Mouse (Mus musculus): ENCODE measurements around the gene Thsd4. TPM values are rescaled to one million over a fixed set of nuclear protein-coding genes. Genes with fewer than 3 reads are reported as not detected.
A peak's percentile ranks its signal among the peaks of the same experiment; 100 is the strongest.

Thsd4 gene
- total RNA-seq, 1 experiment: 1.6 TPM

DNA sequence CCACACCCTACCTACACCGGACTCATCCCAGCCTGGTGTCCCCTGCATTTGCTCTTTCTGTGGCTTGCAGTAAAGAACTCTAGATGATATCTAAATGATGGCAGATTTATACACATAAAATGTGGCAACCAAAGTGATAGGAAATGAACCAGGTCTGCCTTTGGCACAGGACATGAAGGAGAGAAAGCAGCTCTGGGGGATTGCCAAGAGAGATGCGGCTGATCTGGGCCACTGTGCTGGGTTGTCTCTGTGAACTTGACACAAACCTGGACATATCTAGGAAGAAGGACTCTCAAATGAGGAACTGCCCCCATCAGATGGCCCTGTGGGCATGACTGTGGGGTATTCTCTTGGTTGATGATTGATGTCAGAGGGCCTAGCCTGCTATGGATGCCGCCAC is 85.6 kb downstream of the Thsd4 start:
- Histone ChIP-seq H3K4me1 (ENCODE audit: control insufficient read depth in 2 of 2, insufficient read depth in 2 of 2, low read length in 2 of 2, poor library complexity in 1 of 2) (0 out of 4 replicates have a peak, but pooled peaks cover 0 to 2% of the 10 kb centered on the region in 2 experiments), H3K9me3 (ENCODE audit: control insufficient read depth, insufficient read depth, low read depth, low read length) (no peaks in the 10 kb centered on the region), H3K4me3 (ENCODE audit: insufficient read depth in 1 of 2, low read depth in 1 of 2, low read length in 2 of 2, poor library complexity in 1 of 2, severe bottlenecking in 1 of 2) (no peak overlapping the region), H3K36me3 (ENCODE audit: control insufficient read depth, insufficient read depth, low read length, poor library complexity, severe bottlenecking) (no peaks in the 10 kb centered on the region), H3K9ac (ENCODE audit: insufficient read depth, low read depth, low read length, poor library complexity, severe bottlenecking) (no peak overlapping the region), H3K27ac (ENCODE audit: insufficient read depth, low read depth, low read length, poor library complexity, severe bottlenecking) (no peak overlapping the region)
- in situ Hi-C loops (cut with MboI; ENCODE audit: low sequenced_read_pairs in 2 of 2, unreplicated experiment in 2 of 2): no loop called here
- TF ChIP-seq ZNF384 (IDR thresholded peaks at IDR 0.05; ENCODE audit: low read depth, low read length): no peak
- DNase-seq (ENCODE audit: low read depth, low spot score): no peak

DNA sequence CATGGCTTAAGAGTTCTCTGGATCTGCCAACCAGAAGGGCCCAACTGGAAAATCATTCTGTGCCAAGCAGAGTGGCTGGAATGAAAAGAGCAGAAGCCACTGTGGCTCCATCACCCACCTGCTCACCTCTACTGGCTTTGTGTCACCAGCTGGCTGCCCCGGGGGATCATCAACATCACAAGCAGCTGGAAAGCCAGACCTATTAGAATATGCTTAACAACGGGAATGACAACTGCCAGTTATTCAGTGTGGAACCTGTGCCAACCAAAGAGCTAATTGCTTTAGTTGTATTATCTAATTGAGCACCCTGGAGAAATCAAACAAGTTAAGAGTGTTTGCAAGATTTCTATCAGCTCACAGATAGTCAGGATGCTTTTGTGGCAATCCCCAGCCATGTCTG is 87.8 kb downstream of the Thsd4 start:
- no peaks in the 10 kb centered on the region for H3K9me3 ChIP-seq (ENCODE audit: control insufficient read depth, insufficient read depth, low read depth, low read length)
- no peak overlapping the region for H3K9ac ChIP-seq (ENCODE audit: insufficient read depth, low read depth, low read length, poor library complexity, severe bottlenecking)
- in situ Hi-C loops (cut with MboI; ENCODE audit: low sequenced_read_pairs in 2 of 2, unreplicated experiment in 2 of 2): no loop called here
- H3K27ac ChIP-seq (ENCODE audit: insufficient read depth, low read depth, low read length, poor library complexity, severe bottlenecking): no peak overlapping the region
- H3K4me1 ChIP-seq (ENCODE audit: control insufficient read depth in 2 of 2, insufficient read depth in 2 of 2, low read length in 2 of 2, poor library complexity in 1 of 2): peaks cover 0 to 7% of the 10 kb centered on the region in 2 experiments; a peak in 2 of 4 replicates
- no peaks in the 10 kb centered on the region for H3K36me3 ChIP-seq (ENCODE audit: control insufficient read depth, insufficient read depth, low read length, poor library complexity, severe bottlenecking)
- TF ChIP-seq HCFC1 (IDR thresholded peaks at IDR 0.05; ENCODE audit: borderline replicate concordance, insufficient read depth, low read length) (no peak), MAFK (IDR thresholded peaks at IDR 0.05; ENCODE audit: insufficient read depth, low read depth, low read length) (no peak), ZNF384 (IDR thresholded peaks at IDR 0.05; ENCODE audit: low read depth, low read length) (no peak), ZC3H11A (IDR thresholded peaks at IDR 0.05; ENCODE audit: borderline replicate concordance, low read depth, low read length) (no peak), CHD2 (IDR thresholded peaks at IDR 0.05; ENCODE audit: low read depth, low read length) (no peak)
- H3K4me3 ChIP-seq (ENCODE audit: insufficient read depth in 1 of 2, low read depth in 1 of 2, low read length in 2 of 2, poor library complexity in 1 of 2, severe bottlenecking in 1 of 2): no peak overlapping the region
- peak; percentile 6 for DNase-seq (ENCODE audit: low read depth, low spot score)

DNA sequence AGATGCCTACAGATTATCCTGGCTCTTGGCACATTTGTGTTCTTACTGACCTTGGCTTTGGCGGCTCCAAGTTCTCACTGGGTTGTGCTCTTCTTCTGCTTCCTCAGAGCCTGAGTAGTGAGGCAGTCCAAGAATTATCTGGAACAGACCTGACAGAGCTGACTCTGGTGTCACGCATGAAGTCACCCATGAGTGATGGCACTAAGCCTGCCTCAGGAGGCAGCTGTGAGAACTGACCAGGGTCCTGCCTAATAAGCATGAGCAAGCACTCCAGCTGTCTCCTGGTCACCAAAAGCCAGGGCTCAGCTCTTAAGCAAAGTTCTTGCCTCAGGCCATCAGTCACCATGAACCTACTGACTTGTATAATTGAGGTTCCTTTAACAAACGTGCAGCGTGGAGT is 89.9 kb downstream of the Thsd4 start:
- no peaks in the 10 kb centered on the region for H3K36me3 ChIP-seq (ENCODE audit: control insufficient read depth, insufficient read depth, low read length, poor library complexity, severe bottlenecking)
- TF ChIP-seq CHD2 (IDR thresholded peaks at IDR 0.05; ENCODE audit: low read depth, low read length): no peak
- in situ Hi-C loops (cut with MboI; ENCODE audit: low sequenced_read_pairs in 2 of 2, unreplicated experiment in 2 of 2): no loop called here
- H3K27ac ChIP-seq (ENCODE audit: insufficient read depth, low read depth, low read length, poor library complexity, severe bottlenecking): no peak overlapping the region
- H3K9me3 ChIP-seq (ENCODE audit: control insufficient read depth, insufficient read depth, low read depth, low read length): no peaks in the 10 kb centered on the region
- peaks cover 0 to 7% of the 10 kb centered on the region in 2 experiments; a peak in 2 of 4 replicates for H3K4me1 ChIP-seq (ENCODE audit: control insufficient read depth in 2 of 2, insufficient read depth in 2 of 2, low read length in 2 of 2, poor library complexity in 1 of 2)
- H3K9ac ChIP-seq (ENCODE audit: insufficient read depth, low read depth, low read length, poor library complexity, severe bottlenecking): no peak overlapping the region
- no peak overlapping the region for H3K4me3 ChIP-seq (ENCODE audit: insufficient read depth in 1 of 2, low read depth in 1 of 2, low read length in 2 of 2, poor library complexity in 1 of 2, severe bottlenecking in 1 of 2)
- no peak for DNase-seq (ENCODE audit: low read depth, low spot score)

DNA sequence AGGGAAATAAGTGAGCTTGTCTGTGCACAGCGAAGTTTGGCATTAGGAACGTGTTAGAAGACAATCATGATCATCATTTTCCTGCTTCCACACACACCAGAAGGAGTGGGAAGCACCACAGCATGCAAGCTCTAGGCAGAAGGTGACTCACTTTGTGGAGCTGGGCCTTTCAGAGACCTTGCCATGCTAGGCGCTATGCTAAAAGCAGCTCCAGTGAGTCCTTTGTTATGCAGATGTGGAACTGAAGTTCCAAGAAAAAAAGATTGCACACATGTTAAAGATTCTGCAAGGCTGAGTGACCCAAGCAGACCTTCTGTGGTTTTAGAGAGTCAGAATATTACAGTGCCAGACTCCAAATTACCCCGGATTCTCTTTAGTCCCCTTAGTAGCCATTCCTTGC is 91.8 kb downstream of the Thsd4 start:
- no peaks in the 10 kb centered on the region for H3K9me3 ChIP-seq (ENCODE audit: control insufficient read depth, insufficient read depth, low read depth, low read length)
- H3K4me3 ChIP-seq (ENCODE audit: insufficient read depth in 1 of 2, low read depth in 1 of 2, low read length in 2 of 2, poor library complexity in 1 of 2, severe bottlenecking in 1 of 2): no peak overlapping the region
- in situ Hi-C loops (cut with MboI; ENCODE audit: low sequenced_read_pairs in 2 of 2, unreplicated experiment in 2 of 2): no loop called here
- H3K4me1 ChIP-seq (ENCODE audit: control insufficient read depth in 2 of 2, insufficient read depth in 2 of 2, low read length in 2 of 2, poor library complexity in 1 of 2): peaks cover 0 to 7% of the 10 kb centered on the region in 2 experiments; a peak in 2 of 4 replicates
- H3K27ac ChIP-seq (ENCODE audit: insufficient read depth, low read depth, low read length, poor library complexity, severe bottlenecking): no peak overlapping the region
- H3K36me3 ChIP-seq (ENCODE audit: control insufficient read depth, insufficient read depth, low read length, poor library complexity, severe bottlenecking): no peaks in the 10 kb centered on the region
- DNase-seq (ENCODE audit: low read depth, low spot score): peak; percentile 9
- TF ChIP-seq ZNF384 (IDR thresholded peaks at IDR 0.05; ENCODE audit: low read depth, low read length): no peak
- no peak for TF ChIP-seq ZC3H11A (IDR thresholded peaks at IDR 0.05; ENCODE audit: borderline replicate concordance, low read depth, low read length)
- no peak overlapping the region for H3K9ac ChIP-seq (ENCODE audit: insufficient read depth, low read depth, low read length, poor library complexity, severe bottlenecking)

DNA sequence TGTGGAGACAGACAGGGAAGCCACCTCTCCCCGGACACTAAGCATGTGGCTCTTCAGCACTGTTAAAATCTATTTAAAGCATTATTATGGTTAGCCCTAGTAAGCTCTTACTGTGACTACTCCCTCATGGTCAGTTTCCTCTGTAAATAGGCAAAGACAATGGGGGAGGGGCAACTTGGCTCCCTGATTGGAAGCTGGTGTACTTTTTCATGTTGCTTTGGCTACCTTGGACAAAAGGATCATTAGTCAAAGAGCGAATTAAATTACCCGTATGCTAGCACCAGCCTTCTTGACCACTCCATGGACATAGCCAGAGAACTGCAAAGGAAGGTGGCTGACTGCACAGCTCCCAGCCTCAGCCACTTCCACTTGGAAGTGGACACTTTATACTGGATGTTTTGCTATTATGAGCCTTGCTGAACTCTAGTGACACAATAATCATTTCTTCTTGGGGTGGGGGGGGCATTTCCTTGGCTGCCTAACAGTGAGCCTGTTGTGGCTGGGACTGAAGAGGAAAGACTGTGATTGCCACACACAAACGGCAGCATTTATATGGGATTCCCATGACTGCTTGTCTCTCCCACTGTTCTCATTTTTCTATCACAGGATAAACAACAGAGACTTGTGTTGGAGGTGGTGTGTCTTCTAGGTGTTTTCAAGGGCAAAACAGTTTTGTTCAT is 107.6 kb downstream of the Thsd4 start:
- Histone ChIP-seq H3K4me1 (ENCODE audit: control insufficient read depth in 2 of 2, insufficient read depth in 2 of 2, low read length in 2 of 2, poor library complexity in 1 of 2) (no peaks in the 10 kb centered on the region), H3K4me3 (ENCODE audit: insufficient read depth in 1 of 2, low read depth in 1 of 2, low read length in 2 of 2, poor library complexity in 1 of 2, severe bottlenecking in 1 of 2) (no peak overlapping the region), H3K36me3 (ENCODE audit: control insufficient read depth, insufficient read depth, low read length, poor library complexity, severe bottlenecking) (no peaks in the 10 kb centered on the region), H3K9ac (ENCODE audit: insufficient read depth, low read depth, low read length, poor library complexity, severe bottlenecking) (no peak overlapping the region), H3K9me3 (ENCODE audit: control insufficient read depth, insufficient read depth, low read depth, low read length) (no peaks in the 10 kb centered on the region), H3K27ac (ENCODE audit: insufficient read depth, low read depth, low read length, poor library complexity, severe bottlenecking) (no peak overlapping the region)
- TF ChIP-seq ZNF384 (IDR thresholded peaks at IDR 0.05; ENCODE audit: low read depth, low read length): no peak
- TF ChIP-seq MAFK (IDR thresholded peaks at IDR 0.05; ENCODE audit: insufficient read depth, low read depth, low read length): no peak
- TF ChIP-seq CHD2 (IDR thresholded peaks at IDR 0.05; ENCODE audit: low read depth, low read length): no peak
- no peak for TF ChIP-seq HCFC1 (IDR thresholded peaks at IDR 0.05; ENCODE audit: borderline replicate concordance, insufficient read depth, low read length)
- in situ Hi-C loops (cut with MboI; ENCODE audit: low sequenced_read_pairs in 2 of 2, unreplicated experiment in 2 of 2): no loop called here
- no peak for DNase-seq (ENCODE audit: low read depth, low spot score)
